Mouse (Mus musculus) forebrain, embryonic 16.5 days (tissue): ENCODE results near the gene Slc35f4. TPM values are rescaled to one million over a fixed set of nuclear protein-coding genes. Genes with fewer than 3 reads are reported as not detected.
"Not testable (repeated sequence)": the region's sequence is repeated elsewhere in the genome, so short reads cannot be mapped to it uniquely, and the experiment has no call there.

Experiments used
- ATAC-seq: fragments of 200-750 bp; cut with Nextera tagmentation; 2 replicates; pipeline ENCODE4 v1.8.0; 2017; ENCODE audit warnings: mild to moderate bottlenecking, moderate library complexity
- H3K27ac ChIP-seq: fragments of 300-500 bp; sonication (generic); 2 replicates; pipeline ENCODE4 v1.5.1; 2014; ENCODE audit warnings: low read length, control low read depth
- H3K27me3 ChIP-seq: fragments of 300-500 bp; sonication (generic); replicated peaks from 2 replicates; pipeline ENCODE4 v1.6.1; 2014; ENCODE audit warnings: low read length; ENCODE audit not compliant: control insufficient read depth, insufficient read depth
- H3K36me3 ChIP-seq: fragments of 300-500 bp; sonication (generic); 2 replicates; pipeline ENCODE4 v1.6.1; 2014; ENCODE audit not compliant: control insufficient read depth, insufficient read depth
- H3K4me1 ChIP-seq: fragments of 300-500 bp; sonication (generic); replicated peaks from 2 replicates; pipeline ENCODE4 v1.6.1; 2014; ENCODE audit warnings: low read length; ENCODE audit not compliant: control insufficient read depth, insufficient read depth
- H3K4me2 ChIP-seq: fragments of 300-500 bp; sonication (generic); 2 replicates; pipeline ENCODE4 v1.6.1; 2014; ENCODE audit warnings: mild to moderate bottlenecking, low read length, control low read depth
- H3K4me3 ChIP-seq: fragments of 300-500 bp; sonication (generic); replicated peaks from 2 replicates; pipeline ENCODE4 v1.5.1; 2014; ENCODE audit warnings: mild to moderate bottlenecking, low read length, control low read depth
- H3K9ac ChIP-seq: fragments of 300-500 bp; sonication (generic); replicated peaks from 2 replicates; pipeline ENCODE4 v1.6.1; 2014; ENCODE audit warnings: low read depth, low read length, control low read depth
- H3K9me3 ChIP-seq: fragments of 300-500 bp; sonication (generic); 2 replicates; pipeline ENCODE4 v1.6.1; 2016; ENCODE audit warnings: low read length; ENCODE audit not compliant: control insufficient read depth
- WGBS: fragments of 180-500 bp; shearing (Covaris S2); extraction: QIAGEN DNeasy Blood & Tissue Kit; methylation state at CpG from one replicate; pipeline ENCODE4 v1.1.7; 2014; 5-methylcytosine and 5-hydroxymethylcytosine counted together
- polyA plus RNA-seq: library from polyadenylated mRNA; unstranded; fragments of >200 nt; fragmentation: Nextera tagmentation; extraction: Ambion mirVana; gene quantifications from 2 replicates; pipeline ENCODE4 v1.2.1, GENCODE M21; 2015

Slc35f4 gene
- polyA plus RNA-seq, 1 experiment from 2014 or later: 9.0 TPM

DNA sequence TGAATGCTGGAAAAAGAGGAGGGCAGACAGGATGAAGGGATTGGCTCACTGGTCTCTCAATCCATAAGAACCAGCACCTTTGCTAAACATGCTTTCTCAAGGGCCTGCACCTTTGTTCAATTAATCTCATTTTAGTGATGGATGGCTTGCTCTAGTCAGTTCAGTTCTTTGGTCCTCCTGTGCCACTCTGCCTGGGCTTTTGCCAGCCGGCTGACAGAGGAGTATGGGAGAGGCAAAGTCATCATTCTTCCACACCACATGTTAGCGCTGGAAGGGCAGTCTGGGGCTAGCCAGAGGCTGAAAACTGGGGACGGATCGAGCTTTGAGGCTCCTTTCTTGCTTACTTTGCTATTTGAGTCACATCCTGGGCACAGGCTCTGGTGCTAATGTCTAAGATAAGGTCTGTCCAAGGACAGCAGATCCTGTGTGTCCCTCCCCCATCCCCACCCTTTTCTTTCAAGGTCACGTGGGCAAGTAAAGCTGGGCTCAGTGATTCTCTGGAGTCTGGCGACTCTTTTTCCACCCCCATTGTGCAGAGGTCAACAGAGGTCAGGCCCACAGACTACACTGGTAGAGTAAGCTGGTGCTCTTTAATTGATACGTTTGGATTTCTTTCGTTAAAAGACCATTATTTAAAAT is 224.7 kb downstream of the Slc35f4 start:
- H3K36me3 ChIP-seq: no peaks in the 10 kb centered on the region
- H3K4me3 ChIP-seq: no peak overlapping the region
- no peaks in the 10 kb centered on the region for H3K9me3 ChIP-seq
- H3K4me1 ChIP-seq: no peaks in the 10 kb centered on the region
- no peak overlapping the region for H3K27ac ChIP-seq
- H3K9ac ChIP-seq: no peak overlapping the region
- ATAC-seq: no peak
- no peak overlapping the region for H3K4me2 ChIP-seq
- H3K27me3 ChIP-seq: no peaks in the 10 kb centered on the region
- 31% methylated on average over 8 of the region's 8 CpGs for WGBS

DNA sequence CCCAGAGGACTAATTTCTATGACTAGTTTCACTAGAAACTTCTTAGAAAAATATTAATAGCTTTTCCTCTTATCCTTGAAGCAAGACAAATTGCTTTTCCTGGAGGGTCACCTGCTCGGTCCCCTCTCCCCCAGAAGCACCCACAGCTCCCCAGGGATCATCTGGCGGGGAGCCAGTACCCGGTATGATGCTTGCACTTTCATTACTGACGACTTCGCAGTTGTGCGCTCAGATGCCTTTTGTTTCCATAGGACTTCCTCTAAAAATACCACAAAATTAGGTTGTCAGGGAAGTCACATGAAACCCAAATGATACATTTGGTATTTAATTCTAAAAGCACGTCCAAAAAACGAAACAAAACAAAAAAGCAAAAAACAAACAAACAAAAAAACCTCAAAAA is 225.5 kb downstream of the Slc35f4 start:
- Histone ChIP-seq H3K36me3 (no peaks in the 10 kb centered on the region), H3K27ac (no peak overlapping the region), H3K9ac (no peak overlapping the region), H3K9me3 (no peaks in the 10 kb centered on the region), H3K4me2 (no peak overlapping the region), H3K4me1 (no peaks in the 10 kb centered on the region), H3K4me3 (no peak overlapping the region), H3K27me3 (no peaks in the 10 kb centered on the region)
- 56% methylated on average over 8 of the region's 8 CpGs for WGBS
- ATAC-seq: no peak

DNA sequence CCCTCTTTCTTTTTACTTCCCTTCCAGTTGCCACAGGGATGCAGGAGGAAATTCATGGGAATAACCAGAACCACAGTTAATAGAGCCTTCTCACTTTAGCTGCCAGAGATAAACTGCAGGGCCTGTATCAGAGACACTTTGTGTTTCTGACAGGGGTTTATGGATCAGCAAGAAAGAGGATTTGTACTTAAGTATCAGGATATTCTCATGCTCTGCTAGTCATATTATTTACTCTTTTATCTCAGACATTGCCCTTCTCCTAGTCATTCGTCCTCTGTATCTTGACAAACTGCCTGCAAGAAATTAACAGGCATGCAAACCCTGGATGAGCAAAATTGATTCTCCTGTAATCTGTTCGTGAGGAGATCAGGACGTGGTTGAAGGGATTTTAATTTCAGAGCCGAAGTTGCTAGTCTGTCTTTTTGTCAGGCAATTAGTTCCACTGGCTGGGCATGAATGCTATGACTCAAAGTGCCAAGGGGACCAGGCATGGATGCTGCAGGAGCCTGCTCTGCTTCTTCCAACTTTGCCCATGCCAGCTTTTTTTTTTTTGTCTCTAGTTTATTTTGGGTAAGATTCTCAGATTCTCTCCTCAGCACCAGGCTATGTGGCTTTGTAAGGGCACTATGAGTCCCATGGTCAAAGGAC is 231.9 kb downstream of the Slc35f4 start:
- H3K4me2 ChIP-seq: no peak overlapping the region
- no peak overlapping the region for H3K4me3 ChIP-seq
- H3K27ac ChIP-seq: peak overlapping the region; percentile 58
- no peaks in the 10 kb centered on the region for H3K36me3 ChIP-seq
- peak; percentile 88 for ATAC-seq
- H3K4me1 ChIP-seq: peaks cover 16% of the 10 kb centered on the region
- H3K27me3 ChIP-seq: no peaks in the 10 kb centered on the region
- no peak overlapping the region for H3K9ac ChIP-seq
- 12% methylated on average over 4 of the region's 4 CpGs for WGBS
- H3K9me3 ChIP-seq: no peaks in the 10 kb centered on the region

DNA sequence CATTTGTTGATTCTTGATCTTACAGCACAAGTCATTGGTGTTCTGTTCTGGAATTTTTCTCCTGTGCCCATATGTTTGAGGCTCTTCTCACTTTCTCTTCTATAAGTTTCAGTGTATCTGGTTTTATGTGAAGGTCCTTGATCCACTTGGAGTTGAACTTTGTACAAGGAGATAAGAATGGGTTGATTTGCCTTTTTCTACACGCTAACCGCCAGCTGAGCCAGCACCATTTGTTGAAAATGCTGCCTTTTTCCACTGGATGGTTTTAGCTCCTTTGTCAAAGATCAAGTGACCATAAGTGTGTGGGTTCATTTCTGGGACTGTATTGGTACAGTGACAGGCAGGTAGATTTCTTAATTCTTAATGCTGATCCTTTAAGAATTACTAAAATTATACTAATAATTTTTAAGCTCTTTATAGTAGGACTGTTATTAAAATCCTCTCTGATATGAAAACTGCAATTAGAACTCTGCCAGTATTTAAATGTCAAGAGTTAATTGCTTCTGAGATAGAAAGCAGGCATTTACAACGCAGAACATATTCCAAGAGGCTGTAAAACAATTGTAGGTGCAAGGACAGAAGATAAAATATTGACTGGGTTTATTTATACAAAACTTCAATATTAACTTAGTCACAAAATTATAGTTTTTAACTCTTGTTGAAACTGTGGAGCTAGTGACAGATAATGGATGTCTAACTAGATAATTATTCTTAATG is 235.7 kb downstream of the Slc35f4 start:
- no peak for ATAC-seq
- Histone ChIP-seq H3K4me3 (no peak overlapping the region), H3K4me1 (peaks cover 16% of the 10 kb centered on the region), H3K4me2 (no peak overlapping the region), H3K27ac (no peak overlapping the region), H3K27me3 (no peaks in the 10 kb centered on the region), H3K36me3 (no peaks in the 10 kb centered on the region), H3K9me3 (no peaks in the 10 kb centered on the region), H3K9ac (no peak overlapping the region)
- 79% methylated on average over 3 of the region's 3 CpGs for WGBS

DNA sequence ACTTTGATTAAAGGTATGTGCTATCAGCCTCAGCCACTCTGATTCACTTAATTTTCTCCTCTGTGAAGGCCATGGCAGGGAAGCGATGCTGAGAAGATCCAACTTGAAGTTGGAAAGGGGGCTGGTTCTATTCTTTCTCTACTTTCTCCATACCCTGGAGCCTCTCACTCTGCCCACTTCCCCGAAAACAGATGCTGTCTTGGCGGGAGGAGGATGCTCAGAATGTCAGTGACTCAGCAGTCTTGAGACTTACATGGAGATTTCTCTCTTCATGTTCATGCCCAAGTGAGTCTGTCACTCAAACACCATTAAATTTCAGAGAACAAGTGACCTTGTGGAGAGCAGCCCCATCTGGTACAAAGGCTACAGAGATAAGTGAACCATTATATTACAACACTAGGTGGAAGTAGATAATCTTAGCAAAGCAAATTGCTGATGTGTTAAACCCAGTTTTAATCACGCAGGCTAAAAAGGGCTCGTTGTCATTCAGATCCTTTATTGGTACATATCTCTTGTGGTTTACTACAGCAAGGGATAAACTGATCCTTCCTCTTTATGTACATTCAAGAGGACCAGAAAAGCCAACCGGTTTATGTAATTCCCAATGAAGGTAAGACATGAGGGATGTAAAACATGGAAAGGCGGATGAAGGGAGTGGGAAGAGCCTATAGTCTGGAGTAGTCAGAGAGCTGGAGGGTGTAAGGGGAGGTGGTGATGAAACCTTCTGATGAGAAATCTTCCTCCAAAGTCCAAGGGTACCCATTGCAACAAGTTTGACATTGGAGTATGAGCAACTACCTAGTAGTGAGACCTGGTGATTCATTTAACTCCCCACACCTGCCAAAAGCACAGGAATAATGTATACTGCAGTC is 241.8 kb downstream of the Slc35f4 start:
- H3K4me3 ChIP-seq: no peak overlapping the region
- H3K9ac ChIP-seq: no peak overlapping the region
- no peak overlapping the region for H3K4me2 ChIP-seq
- H3K36me3 ChIP-seq: no peaks in the 10 kb centered on the region
- no peaks in the 10 kb centered on the region for H3K9me3 ChIP-seq
- no peaks in the 10 kb centered on the region for H3K27me3 ChIP-seq
- WGBS: 87% methylated on average over 7 of the region's 7 CpGs
- ATAC-seq: no peak
- H3K4me1 ChIP-seq: no peaks in the 10 kb centered on the region
- no peak overlapping the region for H3K27ac ChIP-seq

DNA sequence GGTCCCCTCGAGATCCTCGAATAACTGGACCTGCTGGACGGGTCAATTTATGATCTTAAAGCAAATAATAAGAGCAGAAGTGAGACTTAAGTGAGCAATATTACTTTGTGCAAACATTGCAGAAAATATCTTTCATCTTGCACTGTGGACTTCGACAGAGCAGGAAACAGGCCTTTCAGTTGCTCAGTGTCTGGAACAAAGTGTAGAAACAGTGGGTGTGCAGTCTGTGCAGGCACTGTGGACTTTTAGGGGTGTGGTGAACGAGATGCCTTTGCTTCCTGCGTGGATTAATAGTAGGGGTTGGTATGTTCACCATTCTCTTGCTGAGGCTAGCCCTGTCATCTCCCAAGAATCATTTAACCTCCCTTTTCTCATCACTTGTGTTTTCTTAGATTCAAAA is 247.0 kb downstream of the Slc35f4 start:
- H3K9ac ChIP-seq: no peak overlapping the region
- no peaks in the 10 kb centered on the region for H3K27me3 ChIP-seq
- no peak overlapping the region for H3K27ac ChIP-seq
- 76% methylated on average over 6 of the region's 6 CpGs for WGBS
- ATAC-seq: no peak
- H3K4me3 ChIP-seq: no peak overlapping the region
- H3K4me2 ChIP-seq: no peak overlapping the region
- H3K36me3 ChIP-seq: no peaks in the 10 kb centered on the region
- no peaks in the 10 kb centered on the region for H3K4me1 ChIP-seq
- H3K9me3 ChIP-seq: no peaks in the 10 kb centered on the region

DNA sequence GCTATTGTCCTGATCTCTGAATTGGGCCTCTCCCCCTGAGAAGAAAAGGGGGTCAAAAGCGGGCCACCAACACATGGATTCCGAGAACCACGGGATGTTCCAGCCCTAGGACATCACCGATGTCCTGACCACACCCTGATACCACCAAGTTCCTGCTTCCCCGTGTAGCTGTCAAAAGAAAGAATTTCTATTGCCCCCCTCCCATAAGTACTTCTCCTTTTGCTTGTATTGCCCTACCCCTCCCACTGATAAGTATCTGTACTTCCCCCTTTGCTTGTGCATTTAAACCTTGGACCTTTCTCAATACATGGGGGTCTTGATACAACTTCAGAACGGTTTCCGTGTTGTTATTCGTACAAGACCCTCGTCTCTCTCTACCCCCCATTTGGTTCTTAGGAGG is 247.4 kb downstream of the Slc35f4 start:
- not testable (repeated sequence) for H3K4me2 ChIP-seq, H3K9ac ChIP-seq, H3K27ac ChIP-seq, H3K4me3 ChIP-seq, H3K9me3 ChIP-seq, H3K4me1 ChIP-seq, ATAC-seq, H3K36me3 ChIP-seq, H3K27me3 ChIP-seq
- 92% methylated on average over 9 of the region's 9 CpGs for WGBS

DNA sequence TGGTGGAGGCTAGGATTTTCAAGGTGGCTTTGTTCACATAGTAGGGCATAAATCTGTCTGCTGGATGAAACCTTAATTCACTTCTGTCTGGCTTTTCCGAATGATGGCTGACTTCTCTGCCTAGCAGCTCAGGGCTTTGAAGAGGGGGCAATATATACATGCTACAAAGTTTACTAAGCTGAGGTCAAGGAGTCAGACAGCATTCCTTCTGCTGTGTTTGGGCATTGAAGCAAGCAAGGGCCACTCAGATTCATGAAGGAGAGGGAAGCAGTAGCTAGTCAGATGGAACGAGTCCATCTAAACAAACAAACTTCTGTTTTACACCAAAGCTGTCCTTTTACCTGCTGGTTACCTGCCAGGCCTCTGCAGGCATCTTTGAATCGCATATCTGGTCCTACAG is 248.2 kb downstream of the Slc35f4 start:
- no peaks in the 10 kb centered on the region for H3K9me3 ChIP-seq
- no peak overlapping the region for H3K4me3 ChIP-seq
- no peak overlapping the region for H3K27ac ChIP-seq
- ATAC-seq: no peak
- H3K4me1 ChIP-seq: no peaks in the 10 kb centered on the region
- no peak overlapping the region for H3K9ac ChIP-seq
- 89% methylated on average over 3 of the region's 3 CpGs for WGBS
- no peaks in the 10 kb centered on the region for H3K36me3 ChIP-seq
- H3K27me3 ChIP-seq: no peaks in the 10 kb centered on the region
- no peak overlapping the region for H3K4me2 ChIP-seq

DNA sequence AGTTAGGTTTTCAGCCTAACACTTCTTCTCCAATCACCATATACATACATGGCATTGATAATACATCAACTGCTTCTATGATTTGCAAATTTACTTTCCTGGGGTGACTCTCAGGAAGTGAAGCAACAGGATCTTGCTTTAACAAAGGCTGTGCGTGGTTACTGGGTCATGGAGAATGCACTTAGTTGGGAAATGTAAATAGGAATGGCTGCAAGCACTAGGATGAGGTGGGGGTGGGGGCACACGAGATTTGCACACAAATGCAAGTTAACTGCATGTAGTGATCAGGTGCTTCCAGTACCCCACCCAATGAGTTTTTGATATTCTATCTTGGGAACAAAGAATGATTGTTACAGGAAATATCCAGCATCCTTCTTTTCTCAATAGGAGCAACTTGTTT is 250.5 kb downstream of the Slc35f4 start:
- no peak overlapping the region for H3K27ac ChIP-seq
- H3K4me1 ChIP-seq: no peaks in the 10 kb centered on the region
- no peak for ATAC-seq
- H3K27me3 ChIP-seq: no peaks in the 10 kb centered on the region
- H3K9me3 ChIP-seq: no peaks in the 10 kb centered on the region
- no peak overlapping the region for H3K4me2 ChIP-seq
- no peak overlapping the region for H3K4me3 ChIP-seq
- H3K9ac ChIP-seq: no peak overlapping the region
- 37% methylated on average over 2 of the region's 2 CpGs for WGBS
- H3K36me3 ChIP-seq: no peaks in the 10 kb centered on the region
